Mouse (Mus musculus): Measurements from ENCODE around the gene Akap13.

GRCm38 (mm10) chr7:75515472-75515871 is 60.1 kb downstream of the Akap13 start:
- TF ChIP-seq POLR2A (IDR thresholded peaks at IDR 0.05; ENCODE audit: low read depth, low read length) (no peak), CTCF (conservative IDR thresholded peaks at IDR 0.05 in 1 of 2, IDR thresholded peaks at IDR 0.05 in 1 of 2; ENCODE audit: low read depth in 2 of 2, low read length in 2 of 2) (no peak), MAFK (IDR thresholded peaks at IDR 0.05; ENCODE audit: insufficient replicate concordance, low read length) (no peak), TCF12 (IDR thresholded peaks at IDR 0.05; ENCODE audit: low read depth, low read length) (no peak)
